Comparison of ENCODE assay signal across 39 mouse cellular contexts in genomic region chr19:12292979-12293378, GRCm38 (mm10). TPM values are rescaled to one million over a fixed set of nuclear protein-coding genes. Genes with fewer than 3 reads are reported as not detected.
A peak's percentile ranks its signal among the peaks of the same experiment; 100 is the strongest.
DNase-seq lines count a peak whose midpoint lies in the region; ATAC-seq lines count a peak whose summit lies in the region.
"Had no signal": no experiment of that assay in that cellular context is flagged by ENCODE, and none has a peak within 500 bp of the region (broad histone marks: within the 10 kb centered on the region; RNA-seq: fewer than 3 reads in every experiment).

No protein-coding gene starts in this region.

- H3K4me2 ChIP-seq in forebrain, embryonic 16.5 days (ENCODE audit: low read length) = no peak overlapping the region
- no peak overlapping the region for H3K4me2 ChIP-seq in forebrain, embryonic 12.5 days
- H3K4me2 ChIP-seq: heart, embryonic 15.5 days; hindbrain, embryonic 12.5 days; intestine, embryonic 15.5 days; limb, embryonic 12.5 days; liver, embryonic 15.5 days; lung, embryonic 14.5 days; midbrain, embryonic 15.5 days; stomach, embryonic 15.5 days had no signal

- peak; percentile 21 for DNase-seq in layer of hippocampus, adult 11-12 months (ENCODE audit: low spot score)
- DNase-seq in layer of hippocampus, postnatal 25 days (ENCODE audit: extremely low spot score in 1 of 2, low spot score in 1 of 2) = no peak
- peak; percentile 60 for DNase-seq in brain, adult 2 months (ENCODE audit: low read depth, low spot score)
- DNase-seq in layer of hippocampus, adult 8-10 months (ENCODE audit: low spot score in 2 of 2) = peak; percentile 5 to 11
- no peak for DNase-seq in thymus, postnatal 0 days (ENCODE audit: low spot score)
- DNase-seq in c-Kit-positive CD71-positive TER-119-positive erythroid progenitor cells, embryonic 14.5 days (ENCODE audit: low spot score) = no peak
- DNase-seq: adrenal gland, postnatal 10 days; cerebellum, adult 2 months; cerebellum, postnatal 14 days; gastrocnemius, postnatal 25 days; heart, adult 11 months; kidney, adult 2 months; kidney, postnatal 4 days; lung, embryonic 14.5 days; lung, postnatal 14 days; right cerebral cortex, postnatal 25 days; thymus, postnatal 36 days had no signal

- no peaks in the 10 kb centered on the region for H3K27me3 ChIP-seq in forebrain, embryonic 16.5 days (replicated peaks; ENCODE audit: control insufficient read depth, insufficient read depth, low read length)
- no peaks in the 10 kb centered on the region for H3K27me3 ChIP-seq in forebrain, embryonic 12.5 days
- H3K27me3 ChIP-seq: heart, embryonic 15.5 days; hindbrain, embryonic 12.5 days; intestine, embryonic 15.5 days; limb, embryonic 12.5 days; liver, embryonic 15.5 days; midbrain, embryonic 15.5 days; Patski; stomach, embryonic 15.5 days had no signal

- H3K4me3 ChIP-seq in forebrain, embryonic 16.5 days (replicated peaks; ENCODE audit: low read length) = no peak overlapping the region
- no peak overlapping the region for H3K4me3 ChIP-seq in forebrain, embryonic 12.5 days (replicated peaks)
- H3K4me3 ChIP-seq: erythroblast, embryonic 14.5 days; heart, embryonic 10.5 days; heart, embryonic 15.5 days; hindbrain, embryonic 12.5 days; intestine, embryonic 15.5 days; limb, embryonic 12.5 days; liver, embryonic 15.5 days; midbrain, embryonic 15.5 days; stomach, embryonic 15.5 days had no signal

- no peaks in the 10 kb centered on the region for H3K4me1 ChIP-seq in forebrain, embryonic 16.5 days (replicated peaks; ENCODE audit: control insufficient read depth, insufficient read depth, low read length)
- H3K4me1 ChIP-seq in forebrain, embryonic 12.5 days = no peaks in the 10 kb centered on the region
- H3K4me1 ChIP-seq: heart, embryonic 10.5 days; heart, embryonic 15.5 days; hindbrain, embryonic 12.5 days; intestine, embryonic 15.5 days; limb, embryonic 12.5 days; liver, embryonic 15.5 days; midbrain, embryonic 15.5 days; stomach, embryonic 15.5 days had no signal

- peak; percentile 80 for ATAC-seq in forebrain, embryonic 16.5 days
- no peak for ATAC-seq in forebrain, embryonic 12.5 days (ENCODE audit: low FRiP score)
- ATAC-seq: hindbrain, postnatal 0 days; intestine, embryonic 15.5 days; midbrain, embryonic 15.5 days; Patski had no signal

- no peaks in the 10 kb centered on the region for H3K36me3 ChIP-seq in forebrain, embryonic 16.5 days (ENCODE audit: control insufficient read depth, insufficient read depth)
- H3K36me3 ChIP-seq in forebrain, embryonic 12.5 days (replicated peaks) = no peaks in the 10 kb centered on the region
- H3K36me3 ChIP-seq: heart, embryonic 10.5 days; heart, embryonic 15.5 days; hindbrain, embryonic 12.5 days; intestine, embryonic 15.5 days; limb, embryonic 12.5 days; liver, embryonic 15.5 days; midbrain, embryonic 15.5 days; stomach, embryonic 15.5 days had no signal

- H3K9ac ChIP-seq in forebrain, embryonic 16.5 days (replicated peaks; ENCODE audit: low read depth, low read length) = no peak overlapping the region
- no peak overlapping the region for H3K9ac ChIP-seq in forebrain, embryonic 12.5 days
- H3K9ac ChIP-seq: heart, embryonic 15.5 days; hindbrain, embryonic 12.5 days; intestine, embryonic 15.5 days; limb, embryonic 12.5 days; liver, embryonic 15.5 days; lung, embryonic 14.5 days; midbrain, embryonic 15.5 days; stomach, embryonic 15.5 days had no signal

- no peak overlapping the region for H3K27ac ChIP-seq in forebrain, embryonic 16.5 days (ENCODE audit: low read length)
- H3K27ac ChIP-seq in forebrain, embryonic 12.5 days = no peak overlapping the region
- H3K27ac ChIP-seq: heart, embryonic 10.5 days; heart, embryonic 15.5 days; hindbrain, embryonic 12.5 days; hindbrain, postnatal 0 days; intestine, embryonic 15.5 days; kidney, postnatal 0 days; limb, embryonic 12.5 days; liver, embryonic 15.5 days; midbrain, embryonic 15.5 days; stomach, embryonic 15.5 days had no signal

- no peaks in the 10 kb centered on the region for H3K9me3 ChIP-seq in forebrain, embryonic 16.5 days (ENCODE audit: control insufficient read depth, low read length)
- H3K9me3 ChIP-seq in forebrain, embryonic 12.5 days = no peaks in the 10 kb centered on the region
- H3K9me3 ChIP-seq: heart, embryonic 10.5 days; heart, embryonic 15.5 days; hindbrain, embryonic 12.5 days; intestine, embryonic 15.5 days; limb, embryonic 12.5 days; liver, embryonic 15.5 days; midbrain, embryonic 15.5 days; stomach, embryonic 15.5 days had no signal

RNA-seq across cellular contexts. Expression of gene Olfr1436, which starts 6.0 kb away (rescaled TPM):
- not detected in 2 replicates for polyA plus RNA-seq in forebrain, embryonic 16.5 days (2015; fragmentation: Nextera tagmentation; extraction: Ambion mirVana)
- polyA plus RNA-seq in forebrain, embryonic 12.5 days (2016; fragmentation: Nextera tagmentation; extraction: Ambion mirVana) = not detected in 2 replicates
- not detected for total RNA-seq in layer of hippocampus, postnatal 25 days (2021)
- not detected for total RNA-seq in layer of hippocampus, adult 8-10 months (2022)
- not detected in 2 replicates for polyA plus RNA-seq in thymus, postnatal 0 days (2015; fragmentation: Nextera tagmentation; extraction: Ambion mirVana)
- total RNA-seq: adrenal gland, postnatal 10 days; gastrocnemius, adult 18-20 months; gastrocnemius, postnatal 25 days; heart, postnatal 25 days; hindbrain, postnatal 0 days; left cerebral cortex, postnatal 14 days; liver, adult 2 months; MEL; neutrophil, adult 5-6 weeks had no signal
- polyA plus RNA-seq: cerebellum, adult 2 months; cortical plate, adult 2 months; embryonic facial prominence, embryonic 14.5 days; erythroblast, embryonic 14.5 days; heart, embryonic 10.5 days; heart, embryonic 15.5 days; hindbrain, embryonic 12.5 days; hindbrain, postnatal 0 days; intestine, embryonic 15.5 days; kidney, adult 2 months; kidney, postnatal 0 days; limb, embryonic 12.5 days; liver, adult 2 months; liver, embryonic 15.5 days; lung, embryonic 14.5 days; midbrain, embryonic 15.5 days; Patski; stomach, embryonic 15.5 days had no signal

RNA-seq across cellular contexts. Expression of gene Olfr1434, which starts 13.3 kb away (rescaled TPM):
- polyA plus RNA-seq in forebrain, embryonic 16.5 days (2015; fragmentation: Nextera tagmentation; extraction: Ambion mirVana) = not detected in 2 replicates
- polyA plus RNA-seq in forebrain, embryonic 12.5 days (2016; fragmentation: Nextera tagmentation; extraction: Ambion mirVana) = not detected in 2 replicates
- not detected for total RNA-seq in layer of hippocampus, postnatal 25 days (2021)
- not detected for total RNA-seq in layer of hippocampus, adult 8-10 months (2022)
- polyA plus RNA-seq in thymus, postnatal 0 days (2015; fragmentation: Nextera tagmentation; extraction: Ambion mirVana) = not detected in 2 replicates
- total RNA-seq: adrenal gland, postnatal 10 days; gastrocnemius, adult 18-20 months; gastrocnemius, postnatal 25 days; heart, postnatal 25 days; hindbrain, postnatal 0 days; left cerebral cortex, postnatal 14 days; liver, adult 2 months; MEL; neutrophil, adult 5-6 weeks had no signal
- polyA plus RNA-seq: cerebellum, adult 2 months; cortical plate, adult 2 months; erythroblast, embryonic 14.5 days; heart, embryonic 10.5 days; heart, embryonic 15.5 days; hindbrain, embryonic 12.5 days; hindbrain, postnatal 0 days; intestine, embryonic 15.5 days; kidney, adult 2 months; kidney, postnatal 0 days; limb, embryonic 12.5 days; liver, adult 2 months; liver, embryonic 15.5 days; lung, embryonic 14.5 days; midbrain, embryonic 15.5 days; Patski; stomach, embryonic 15.5 days had no signal

RNA-seq across cellular contexts. Expression of gene Olfr1437, which starts 31.9 kb away (rescaled TPM):
- polyA plus RNA-seq in forebrain, embryonic 16.5 days (2015; fragmentation: Nextera tagmentation; extraction: Ambion mirVana) = not detected in 2 replicates
- polyA plus RNA-seq in forebrain, embryonic 12.5 days (2016; fragmentation: Nextera tagmentation; extraction: Ambion mirVana) = not detected in 2 replicates
- not detected for total RNA-seq in layer of hippocampus, postnatal 25 days (2021)
- total RNA-seq in layer of hippocampus, adult 8-10 months (2022) = not detected
- not detected in 2 replicates for polyA plus RNA-seq in thymus, postnatal 0 days (2015; fragmentation: Nextera tagmentation; extraction: Ambion mirVana)
- total RNA-seq: adrenal gland, postnatal 10 days; gastrocnemius, adult 18-20 months; gastrocnemius, postnatal 25 days; heart, postnatal 25 days; hindbrain, postnatal 0 days; left cerebral cortex, postnatal 14 days; liver, adult 2 months; MEL had no signal
- polyA plus RNA-seq: cerebellum, adult 2 months; embryonic facial prominence, embryonic 14.5 days; erythroblast, embryonic 14.5 days; heart, embryonic 10.5 days; heart, embryonic 15.5 days; hindbrain, embryonic 12.5 days; hindbrain, postnatal 0 days; intestine, embryonic 15.5 days; kidney, adult 2 months; kidney, postnatal 0 days; limb, embryonic 12.5 days; liver, adult 2 months; liver, embryonic 15.5 days; lung, embryonic 14.5 days; midbrain, embryonic 15.5 days; Patski; stomach, embryonic 15.5 days had no signal

RNA-seq across cellular contexts. Expression of gene Olfr235, which starts 32.1 kb away (rescaled TPM):
- not detected in 2 replicates for polyA plus RNA-seq in forebrain, embryonic 16.5 days (2015; fragmentation: Nextera tagmentation; extraction: Ambion mirVana)
- polyA plus RNA-seq in forebrain, embryonic 12.5 days (2016; fragmentation: Nextera tagmentation; extraction: Ambion mirVana) = not detected in 2 replicates
- total RNA-seq in layer of hippocampus, postnatal 25 days (2021) = not detected
- not detected for total RNA-seq in layer of hippocampus, adult 8-10 months (2022)
- not detected in 2 replicates for polyA plus RNA-seq in thymus, postnatal 0 days (2015; fragmentation: Nextera tagmentation; extraction: Ambion mirVana)
- total RNA-seq: adrenal gland, postnatal 10 days; gastrocnemius, adult 18-20 months; gastrocnemius, postnatal 25 days; heart, postnatal 25 days; hindbrain, postnatal 0 days; left cerebral cortex, postnatal 14 days; liver, adult 2 months; MEL had no signal
- polyA plus RNA-seq: embryonic facial prominence, embryonic 14.5 days; erythroblast, embryonic 14.5 days; heart, embryonic 10.5 days; heart, embryonic 15.5 days; hindbrain, embryonic 12.5 days; hindbrain, postnatal 0 days; intestine, embryonic 15.5 days; kidney, adult 2 months; kidney, postnatal 0 days; limb, embryonic 12.5 days; liver, adult 2 months; liver, embryonic 15.5 days; lung, embryonic 14.5 days; midbrain, embryonic 15.5 days; Patski; stomach, embryonic 15.5 days had no signal

RNA-seq across cellular contexts. Expression of gene Olfr1438-ps1, which starts 42.7 kb away (rescaled TPM):
- polyA plus RNA-seq in forebrain, embryonic 16.5 days (2015; fragmentation: Nextera tagmentation; extraction: Ambion mirVana) = not detected in 2 replicates
- not detected in 2 replicates for polyA plus RNA-seq in forebrain, embryonic 12.5 days (2016; fragmentation: Nextera tagmentation; extraction: Ambion mirVana)
- not detected for total RNA-seq in layer of hippocampus, postnatal 25 days (2021)
- not detected for total RNA-seq in layer of hippocampus, adult 8-10 months (2022)
- polyA plus RNA-seq in thymus, postnatal 0 days (2015; fragmentation: Nextera tagmentation; extraction: Ambion mirVana) = not detected in 2 replicates
- total RNA-seq: adrenal gland, postnatal 10 days; gastrocnemius, adult 18-20 months; gastrocnemius, postnatal 25 days; heart, postnatal 25 days; hindbrain, postnatal 0 days; left cerebral cortex, postnatal 14 days; liver, adult 2 months; MEL; neutrophil, adult 5-6 weeks had no signal
- polyA plus RNA-seq: cerebellum, adult 2 months; embryonic facial prominence, embryonic 14.5 days; erythroblast, embryonic 14.5 days; heart, embryonic 10.5 days; heart, embryonic 15.5 days; hindbrain, embryonic 12.5 days; hindbrain, postnatal 0 days; intestine, embryonic 15.5 days; kidney, adult 2 months; kidney, postnatal 0 days; limb, embryonic 12.5 days; liver, adult 2 months; liver, embryonic 15.5 days; lung, embryonic 14.5 days; midbrain, embryonic 15.5 days; Patski; stomach, embryonic 15.5 days had no signal

Comparison
In these comparisons a context has a peak if more than half of its experiments do, and no peak if none do; other contexts are left out.
1. DNase-seq: peak in layer of hippocampus, adult 11-12 months (single experiment), brain, adult 2 months (single experiment) and layer of hippocampus, adult 8-10 months (2 of 2); none in layer of hippocampus, postnatal 25 days (0 of 2), thymus, postnatal 0 days (single experiment) and c-Kit-positive CD71-positive TER-119-positive erythroid progenitor cells, embryonic 14.5 days (single experiment).